Mouse (Mus musculus) spleen, adult 2 months (tissue): ENCODE measurements around the gene Nrxn3. TPM values are rescaled to one million over a fixed set of nuclear protein-coding genes. Genes with fewer than 3 reads are reported as not detected.

Experiments
- DNase-seq, 2 experiments: peaks; one replicate each; pipeline versions ENCODE4 v3.0.0 to v3.0.0-alpha.2; 2012 to 2021; ENCODE audit warnings: low spot score in 2 of 2, low read depth in 1 of 2
- H3K27ac ChIP-seq: fragments of 200-500 bp; 2 replicates; pipeline ENCODE4 v1.5.1; 2012; ENCODE audit warnings: low read length, inconsistent platforms; ENCODE audit not compliant: insufficient read depth
- H3K27me3 ChIP-seq: fragments of 200-500 bp; 2 replicates; pipeline ENCODE4 v1.6.1; 2012; ENCODE audit warnings: mild to moderate bottlenecking, moderate library complexity, low read length, inconsistent platforms; ENCODE audit not compliant: control insufficient read depth, insufficient read depth
- H3K36me3 ChIP-seq: fragments of 200-500 bp; 2 replicates; pipeline ENCODE4 v1.6.1; 2012; ENCODE audit warnings: mild to moderate bottlenecking, low read length, inconsistent platforms; ENCODE audit not compliant: control insufficient read depth, insufficient read depth
- H3K4me1 ChIP-seq: fragments of 200-500 bp; 2 replicates; pipeline ENCODE4 v1.6.1; 2011; ENCODE audit warnings: inconsistent platforms; ENCODE audit not compliant: control insufficient read depth, insufficient read depth, insufficient read length
- H3K4me3 ChIP-seq: fragments of 200-500 bp; 2 replicates; pipeline ENCODE4 v1.5.1; 2011; ENCODE audit warnings: mild to moderate bottlenecking, inconsistent platforms; ENCODE audit not compliant: insufficient read depth, insufficient read length; ENCODE audit errors: extremely low read depth
- CTCF ChIP-seq: fragments of 200-500 bp; IDR thresholded peaks from 2 replicates; pipeline ENCODE4 v1.5.1; 2011; ENCODE audit warnings: mild to moderate bottlenecking, inconsistent platforms; ENCODE audit not compliant: insufficient read depth, insufficient read length, insufficient replicate concordance; ENCODE audit errors: extremely low read depth
- POLR2A ChIP-seq: fragments of 200-500 bp; IDR thresholded peaks from 2 replicates; pipeline ENCODE4 v1.6.1; 2011; ENCODE audit warnings: low read depth, low read length, inconsistent platforms
- WGBS: fragments of 180-500 bp; shearing (Covaris S2); methylation state at CpG from one replicate; pipeline ENCODE4 v1.1.7; 2018; 5-methylcytosine and 5-hydroxymethylcytosine counted together
- polyA plus RNA-seq: library from polyadenylated mRNA; depleted of rRNA; stranded (reverse); fragments of >200 nt; gene quantifications from 2 replicates; pipeline ENCODE4 v1.2.3, GENCODE M21; 2012

Nrxn3 gene
- polyA plus RNA-seq, 1 experiment: not detected

GRCm38 (mm10) chr12:88764791-88765190 lies 42.1 kb downstream of the Nrxn3 start:
- WGBS: 74% methylated on average over 2 of the region's 2 CpGs
- Histone ChIP-seq H3K4me3 (no peak overlapping the region), H3K27me3 (no peaks in the 10 kb centered on the region), H3K27ac (no peak overlapping the region), H3K36me3 (no peaks in the 10 kb centered on the region), H3K4me1 (no peaks in the 10 kb centered on the region)
- no peak for DNase-seq
- TF ChIP-seq POLR2A (no peak), CTCF (no peak)

- Histone ChIP-seq H3K27me3 (no peaks in the 10 kb centered on the region), H3K36me3 (no peaks in the 10 kb centered on the region), H3K4me1 (no peaks in the 10 kb centered on the region), H3K27ac (no peak overlapping the region), H3K4me3 (no peak overlapping the region)
- 80% methylated on average over 2 of the region's 2 CpGs for WGBS
- TF ChIP-seq CTCF: no peak
- TF ChIP-seq POLR2A: no peak
- DNase-seq: no peak
Observed at GRCm38 (mm10) chr12:88774666-88775065, 52.0 kb downstream of the Nrxn3 start.

- Histone ChIP-seq H3K4me1 (no peaks in the 10 kb centered on the region), H3K27me3 (no peaks in the 10 kb centered on the region), H3K4me3 (no peak overlapping the region), H3K36me3 (no peaks in the 10 kb centered on the region), H3K27ac (no peak overlapping the region)
- DNase-seq: no peak
- 92% methylated on average over 1 of the region's 1 CpGs for WGBS
- no peak for TF ChIP-seq CTCF
- TF ChIP-seq POLR2A: no peak
Observed at GRCm38 (mm10) chr12:88778036-88778435, 55.4 kb downstream of the Nrxn3 start.

GRCm38 (mm10) chr12:88784199-88785147 lies 61.8 kb downstream of the Nrxn3 start:
- 71% methylated on average over 10 of the region's 10 CpGs for WGBS
- Histone ChIP-seq H3K27me3 (no peaks in the 10 kb centered on the region), H3K36me3 (no peaks in the 10 kb centered on the region), H3K4me1 (no peaks in the 10 kb centered on the region), H3K27ac (no peak overlapping the region), H3K4me3 (no peak overlapping the region)
- DNase-seq: no peak
- no peak for TF ChIP-seq CTCF
- no peak for TF ChIP-seq POLR2A

GRCm38 (mm10) chr12:88793314-88793713 lies 70.6 kb downstream of the Nrxn3 start:
- H3K36me3 ChIP-seq: no peaks in the 10 kb centered on the region
- H3K27ac ChIP-seq: no peak overlapping the region
- WGBS: 85% methylated on average over 1 of the region's 1 CpGs
- no peak overlapping the region for H3K4me3 ChIP-seq
- TF ChIP-seq POLR2A: no peak
- no peak for TF ChIP-seq CTCF
- no peaks in the 10 kb centered on the region for H3K27me3 ChIP-seq
- DNase-seq: no peak
- no peaks in the 10 kb centered on the region for H3K4me1 ChIP-seq

- TF ChIP-seq POLR2A: no peak
- TF ChIP-seq CTCF: no peak
- 39% methylated on average over 6 of the region's 6 CpGs for WGBS
- H3K4me1 ChIP-seq: no peaks in the 10 kb centered on the region
- no peak overlapping the region for H3K4me3 ChIP-seq
- H3K36me3 ChIP-seq: no peaks in the 10 kb centered on the region
- no peak overlapping the region for H3K27ac ChIP-seq
- H3K27me3 ChIP-seq: no peaks in the 10 kb centered on the region
- no peak for DNase-seq
Observed at GRCm38 (mm10) chr12:88800990-88801655, 78.4 kb downstream of the Nrxn3 start.

GRCm38 (mm10) chr12:88801656-88802007 lies 79.0 kb downstream of the Nrxn3 start:
- TF ChIP-seq POLR2A (no peak), CTCF (no peak)
- DNase-seq: no peak
- H3K36me3 ChIP-seq: no peaks in the 10 kb centered on the region
- H3K4me3 ChIP-seq: no peak overlapping the region
- 53% methylated on average over 1 of the region's 1 CpGs for WGBS
- H3K4me1 ChIP-seq: no peaks in the 10 kb centered on the region
- H3K27ac ChIP-seq: no peak overlapping the region
- H3K27me3 ChIP-seq: no peaks in the 10 kb centered on the region
